Mouse (Mus musculus) heart, postnatal 4 days (tissue): Measurements from ENCODE around the gene Umodl1. TPM values are rescaled to one million over a fixed set of nuclear protein-coding genes. Genes with fewer than 3 reads are reported as not detected.
A peak's percentile ranks its signal among the peaks of the same experiment; 100 is the strongest.

Experiments
- DNase-seq: peaks from one replicate; pipeline ENCODE4 v3.0.0; 2021
- microRNA-seq, 2 experiments: library from miRNA; unstranded; fragments of <30 nt; microRNA quantifications; one replicate each; pipeline ENCODE4 v1.2.0; 2021 to 2022
- total RNA-seq, 2 experiments: library from RNA; stranded (reverse); gene quantifications; 2 replicates each; pipeline ENCODE4 v1.2.3; 2021

Umodl1 gene
- total RNA-seq, 2 experiments from 2014 or later, result not detected

DNA sequence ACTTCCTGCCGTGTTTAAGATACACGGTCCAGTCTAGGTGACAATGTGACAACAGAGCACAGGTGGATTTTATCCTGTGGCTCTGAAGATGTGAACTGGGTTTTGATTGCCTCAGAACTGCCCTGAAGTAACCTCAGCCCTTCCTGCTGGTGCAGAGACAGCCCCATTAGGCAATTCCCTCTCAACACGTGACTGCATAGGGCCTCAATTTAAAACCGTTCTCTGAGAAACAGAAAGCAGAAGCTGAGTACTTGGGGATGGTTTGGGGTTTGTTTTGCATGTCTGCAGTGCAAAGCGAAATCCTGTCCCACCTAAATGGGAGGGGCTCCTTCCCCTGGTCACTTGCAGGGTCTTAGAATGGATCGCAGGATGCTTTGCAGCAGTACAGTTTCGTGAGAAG lies 85.2 kb downstream of the Umodl1 start:
- no peak for DNase-seq

DNA sequence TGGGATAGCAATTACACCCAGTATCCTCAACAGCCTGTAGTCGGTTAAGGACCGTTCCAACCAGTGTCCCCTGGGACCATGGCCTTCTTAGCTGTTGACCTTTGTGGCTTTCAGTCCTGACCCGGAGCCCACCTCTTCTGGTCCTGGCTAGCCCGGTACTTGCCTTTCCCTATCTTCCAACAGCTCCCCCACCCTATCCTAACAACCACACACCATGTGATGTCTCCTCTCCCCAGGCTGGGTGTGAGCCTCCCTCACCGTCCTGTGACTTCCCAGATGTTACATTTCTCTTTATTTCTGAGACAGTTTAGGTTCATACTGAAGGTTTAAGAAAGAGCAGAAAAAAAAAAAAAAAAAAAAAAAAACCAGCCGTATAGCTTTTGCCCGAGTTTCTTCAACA lies 86.0 kb downstream of the Umodl1 start:
- no peak for DNase-seq

DNA sequence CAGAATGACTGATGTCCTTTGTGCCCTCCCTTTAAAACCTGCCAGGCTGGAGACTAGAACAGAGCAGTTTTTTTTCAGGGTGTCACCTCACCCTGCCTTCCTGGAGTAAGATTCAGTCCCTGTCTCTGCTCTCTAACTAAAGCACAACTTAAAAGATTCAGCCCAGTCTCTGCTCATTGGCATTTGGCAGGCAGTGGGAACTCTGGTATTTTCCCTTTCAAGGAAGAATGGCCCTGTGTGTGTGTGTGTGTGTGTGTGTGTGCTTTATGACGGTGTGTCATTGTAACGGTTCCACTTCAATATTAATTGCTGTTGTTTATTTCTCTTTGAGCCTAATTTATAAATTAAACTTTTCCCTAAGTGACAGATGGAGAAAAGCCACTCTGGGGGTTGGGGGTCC lies 88.3 kb downstream of the Umodl1 start:
- no peak for DNase-seq

DNA sequence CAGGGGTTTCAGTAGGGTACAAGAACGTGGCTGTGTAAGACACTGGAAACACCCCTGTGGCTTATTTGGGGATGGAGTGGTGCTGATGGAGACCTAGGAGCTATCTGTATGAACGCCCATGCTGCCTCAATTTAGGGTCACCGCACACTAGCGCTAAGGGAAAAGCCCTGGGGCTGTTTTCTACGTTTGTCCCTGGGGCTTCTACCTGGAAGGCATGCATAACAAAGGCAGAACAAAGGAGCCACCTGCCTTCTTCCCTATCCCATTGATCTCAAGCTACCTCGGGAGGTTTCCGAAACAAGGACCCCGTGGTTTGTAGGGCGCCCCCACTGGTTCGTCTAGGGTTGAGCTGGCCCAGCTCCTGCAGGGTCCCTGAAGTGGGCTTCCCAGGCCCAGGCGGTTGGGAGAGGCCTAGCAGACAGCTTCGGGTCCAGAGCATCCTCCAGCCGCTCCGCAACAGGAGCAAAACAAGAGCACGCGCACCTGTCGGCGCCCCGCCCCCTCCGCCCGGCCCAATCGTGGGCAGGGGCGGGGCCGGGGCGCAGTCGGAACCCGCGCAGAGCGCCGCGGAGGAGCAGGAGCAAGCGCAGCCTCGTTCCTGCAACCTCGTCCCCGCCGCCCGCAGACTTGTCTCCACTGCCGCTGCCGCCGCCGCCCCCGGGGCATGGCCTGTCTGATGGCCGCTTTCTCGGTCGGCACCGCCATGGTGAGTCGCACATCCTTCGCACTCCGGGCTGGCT lies 102.9 kb downstream of the Umodl1 start, which contains the start of gene Abcg1:
TSS of gene Abcg1 (plus strand) at position 525 of the 740 bp plus-strand sequence.
- peak; percentile 40 for DNase-seq

DNA sequence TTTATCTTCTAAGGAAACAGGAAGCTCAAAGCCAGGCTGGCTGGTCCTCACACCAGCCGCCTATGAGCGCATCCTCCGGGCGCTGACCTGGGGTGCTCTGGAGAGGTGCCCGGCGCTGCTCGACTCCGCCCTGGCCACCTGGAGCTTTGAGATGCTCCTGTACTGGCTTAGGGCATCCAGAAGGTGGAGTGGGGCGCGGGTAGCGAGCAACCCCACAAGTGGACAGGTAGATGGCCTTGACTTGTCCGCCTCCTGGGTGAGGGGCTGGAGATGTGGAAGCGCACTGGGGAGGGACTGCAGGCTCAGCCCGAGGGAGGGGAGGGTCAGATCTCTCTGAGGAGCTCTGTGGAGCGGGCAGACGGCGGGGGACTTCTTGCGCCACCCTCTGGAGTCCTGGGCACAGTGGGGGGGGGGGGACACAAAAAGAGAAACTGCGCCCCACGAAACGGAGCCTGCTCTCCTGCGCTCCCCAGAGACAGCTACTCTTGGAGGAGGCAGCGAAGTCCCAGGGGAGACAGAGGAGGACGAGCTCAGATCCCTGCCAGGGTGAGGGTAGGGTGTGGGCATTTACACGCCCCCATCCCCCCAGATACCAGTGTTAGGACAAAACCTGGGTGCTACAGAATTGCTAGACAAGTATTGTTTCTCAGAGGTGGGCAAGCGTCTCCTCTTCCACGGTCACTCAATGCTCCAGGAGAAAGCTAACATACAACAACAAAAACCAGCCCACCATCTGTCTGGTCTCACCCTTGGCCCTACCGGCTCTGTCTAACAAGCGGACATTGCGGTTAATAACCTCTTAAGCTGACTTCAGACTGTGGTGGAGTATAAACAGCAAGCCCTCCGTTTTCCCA lies 103.7 kb downstream of the Umodl1 start:
- DNase-seq, result no peak

- DNase-seq, result peak; percentile 50
These were observed 104.3 kb downstream of the Umodl1 start for GRCm38 (mm10) chr17:31058745-31059085.

DNA sequence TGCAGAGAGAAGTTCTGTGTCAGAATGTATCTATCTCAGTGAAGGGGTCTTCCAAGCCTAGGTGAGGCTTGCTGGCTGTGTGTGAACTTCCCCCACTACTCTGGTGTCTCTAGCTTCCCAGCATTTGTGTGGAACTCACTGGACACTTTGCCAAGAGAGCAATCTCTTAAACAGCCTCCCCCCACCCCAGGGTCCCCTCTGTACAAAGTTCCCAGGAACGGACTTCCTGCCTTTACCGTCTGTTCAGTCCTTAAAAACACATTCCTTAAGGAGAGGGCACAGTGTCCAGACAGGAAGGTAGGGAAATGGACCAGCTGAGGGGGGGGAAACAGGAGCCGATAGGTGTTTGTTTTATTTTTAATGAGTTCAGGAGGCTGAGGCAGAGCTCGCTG lies 105.8 kb downstream of the Umodl1 start:
- no peak for DNase-seq

Small RNA genes within 50 kb of the gene (microRNA-seq; reads per million reads assigned to microRNA genes)
- gene Gm24026, result 0 reads per million in 2 experiments

Other genes starting within 250 kb of the Umodl1 start
- gene Glp1r, start 52.8 kb upstream of the Umodl1 start, total RNA-seq, result under 1 TPM; 0.52 to 0.81 TPM
- gene Abcg1, start 103.0 kb downstream of the Umodl1 start, total RNA-seq, result 1 to 10 TPM; 5.3 to 7.8 TPM
- not detected for gene Tff3, start 175.0 kb downstream of the Umodl1 start, total RNA-seq
- gene Tff2, start 189.6 kb downstream of the Umodl1 start, total RNA-seq, result not detected
- not detected for gene Tff1, start 210.6 kb downstream of the Umodl1 start, total RNA-seq
- not detected for gene Tmprss3, start 244.3 kb downstream of the Umodl1 start, total RNA-seq